14 mouse cellular contexts compared by ENCODE assay signal in genomic region chr9:34483236-34483635, GRCm38 (mm10). TPM values are rescaled to one million over a fixed set of nuclear protein-coding genes. Genes with fewer than 3 reads are reported as not detected.
"Had no signal": no experiment of that assay in that cellular context is flagged by ENCODE, and none has a peak within 500 bp of the region (broad histone marks: within the 10 kb centered on the region; RNA-seq: fewer than 3 reads in every experiment).

No protein-coding gene starts in this region.

- H3K4me2 ChIP-seq: limb, embryonic 15.5 days; liver, embryonic 12.5 days; lung, embryonic 14.5 days; neural tube, embryonic 15.5 days; stomach, embryonic 15.5 days had no signal

- H3K4me1 ChIP-seq: liver, embryonic 12.5 days had no signal

- DNase-seq: kidney, adult 8-10 months; kidney, postnatal 25 days; lung, embryonic 14.5 days; lung, postnatal 10 days; lung, postnatal 4 days; thymus, postnatal 4 days had no signal

- ATAC-seq: intestine, postnatal 0 days; liver, embryonic 12.5 days had no signal

- H3K9ac ChIP-seq: limb, embryonic 15.5 days; liver, embryonic 12.5 days; lung, embryonic 14.5 days; neural tube, embryonic 15.5 days; stomach, embryonic 15.5 days had no signal

- H3K27ac ChIP-seq: left cerebral cortex, adult 2 months; limb, embryonic 15.5 days; liver, embryonic 12.5 days; neural tube, embryonic 15.5 days; stomach, embryonic 15.5 days had no signal

- H3K4me3 ChIP-seq: left cerebral cortex, adult 2 months; limb, embryonic 15.5 days; liver, embryonic 12.5 days; myocyte; neural tube, embryonic 15.5 days; stomach, embryonic 15.5 days had no signal

- H3K36me3 ChIP-seq: limb, embryonic 15.5 days; liver, embryonic 12.5 days; neural tube, embryonic 15.5 days; stomach, embryonic 15.5 days had no signal

- H3K27me3 ChIP-seq: neural tube, embryonic 15.5 days had no signal

- H3K9me3 ChIP-seq: limb, embryonic 15.5 days; liver, embryonic 12.5 days; neural tube, embryonic 15.5 days; stomach, embryonic 15.5 days had no signal

RNA-seq across cellular contexts. Expression of gene Kirrel3, which starts 2.5 kb away (rescaled TPM):
- total RNA-seq: megakaryocyte, adult 5-6 weeks had no signal
